Comparison of ENCODE assay signal across 15 mouse cellular contexts in the genomic region with DNA sequence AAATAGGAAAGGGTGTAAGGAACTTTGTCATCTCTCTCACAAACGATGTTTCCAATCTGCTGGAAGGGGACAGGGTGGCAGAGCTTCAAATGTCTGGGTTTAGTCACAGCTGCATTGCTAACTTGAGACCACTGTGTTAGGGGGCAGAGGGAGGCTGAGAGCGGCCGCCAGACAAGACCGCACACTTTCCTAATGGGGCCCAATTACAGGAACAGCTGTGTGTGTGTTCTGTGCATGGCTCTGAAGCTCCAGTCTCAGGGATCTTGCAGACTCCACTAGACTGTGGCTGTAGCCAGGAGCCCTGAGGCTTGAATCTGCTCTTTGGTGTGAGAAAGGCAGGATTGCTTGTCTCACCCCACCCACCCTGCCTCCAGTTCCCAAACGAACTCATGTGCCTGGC.
DNase-seq lines count a peak whose midpoint lies in the region; ATAC-seq and TF ChIP-seq lines count a peak whose summit lies in the region.
"Had no signal": no experiment of that assay in that cellular context is flagged by ENCODE, and none has a peak within 500 bp of the region (broad histone marks: within the 10 kb centered on the region; RNA-seq: fewer than 3 reads in every experiment).

No protein-coding gene starts in this region.

- H3K27ac ChIP-seq in heart, embryonic 10.5 days = peak overlapping the region; percentile 63; the same call in 1 of the 2 replicates
- no peak overlapping the region for H3K27ac ChIP-seq in lung, embryonic 16.5 days (ENCODE audit: low read length)
- H3K27ac ChIP-seq in forebrain, embryonic 15.5 days (replicated peaks) = no peak overlapping the region
- H3K27ac ChIP-seq in midbrain, postnatal 0 days (ENCODE audit: low read depth, low read length) = no peak overlapping the region
- H3K27ac ChIP-seq in midbrain, embryonic 11.5 days (ENCODE audit: low read depth, low read length) = no peak overlapping the region
- H3K27ac ChIP-seq: kidney, postnatal 0 days; midbrain, embryonic 12.5 days; neural tube, embryonic 12.5 days had no signal

- H3K4me2 ChIP-seq in lung, embryonic 16.5 days (ENCODE audit: low read depth, low read length) = no peak overlapping the region
- no peak overlapping the region for H3K4me2 ChIP-seq in forebrain, embryonic 15.5 days (replicated peaks)
- no peak overlapping the region for H3K4me2 ChIP-seq in midbrain, postnatal 0 days (ENCODE audit: low read depth, low read length, poor library complexity, severe bottlenecking)
- H3K4me2 ChIP-seq in midbrain, embryonic 11.5 days = no peak overlapping the region
- H3K4me2 ChIP-seq: midbrain, embryonic 12.5 days; neural tube, embryonic 12.5 days had no signal

- no peaks in the 10 kb centered on the region for H3K9me3 ChIP-seq in heart, embryonic 10.5 days
- H3K9me3 ChIP-seq in lung, embryonic 16.5 days (ENCODE audit: control insufficient read depth, low read length) = no peaks in the 10 kb centered on the region
- no peaks in the 10 kb centered on the region for H3K9me3 ChIP-seq in forebrain, embryonic 15.5 days
- H3K9me3 ChIP-seq in midbrain, postnatal 0 days (ENCODE audit: low read length) = no peaks in the 10 kb centered on the region
- no peaks in the 10 kb centered on the region for H3K9me3 ChIP-seq in midbrain, embryonic 11.5 days (ENCODE audit: control insufficient read depth, low read length)
- H3K9me3 ChIP-seq: midbrain, embryonic 12.5 days; neural tube, embryonic 12.5 days had no signal

- WGBS in heart, embryonic 10.5 days = 34% methylated on average over 5 of the region's 5 CpGs
- 30% methylated on average over 5 of the region's 5 CpGs for WGBS in lung, embryonic 16.5 days
- 14% methylated on average over 5 of the region's 5 CpGs for WGBS in forebrain, embryonic 15.5 days
- WGBS in midbrain, postnatal 0 days = 44% methylated on average over 5 of the region's 5 CpGs
- WGBS in midbrain, embryonic 11.5 days = 63% methylated on average over 5 of the region's 5 CpGs

- peaks cover 70% of the 10 kb centered on the region for H3K27me3 ChIP-seq in heart, embryonic 10.5 days (ENCODE audit: insufficient read depth, poor library complexity, severe bottlenecking)
- H3K27me3 ChIP-seq in lung, embryonic 16.5 days (ENCODE audit: control insufficient read depth, insufficient read depth, low read depth, low read length) = no peaks in the 10 kb centered on the region
- peaks cover 7% of the 10 kb centered on the region; the same call in 1 of the 2 replicates for H3K27me3 ChIP-seq in forebrain, embryonic 15.5 days
- H3K27me3 ChIP-seq in midbrain, postnatal 0 days (ENCODE audit: insufficient read depth, low read length) = peaks cover 25% of the 10 kb centered on the region
- peaks cover 61% of the 10 kb centered on the region for H3K27me3 ChIP-seq in midbrain, embryonic 11.5 days (ENCODE audit: control insufficient read depth, insufficient read depth, low read length)

- no peak for TF ChIP-seq CTCF in midbrain, postnatal 0 days (IDR thresholded peaks at IDR 0.05)

- DNase-seq in heart, embryonic 10.5 days (ENCODE audit: low spot score) = no peak
- DNase-seq in heart, adult 11 months = no peak
- DNase-seq in lung, postnatal 10 days = no peak
- DNase-seq in retina, postnatal 1 day = peak; percentile 54
- no peak for DNase-seq in midbrain, postnatal 0 days (ENCODE audit: low spot score)
- DNase-seq in midbrain, embryonic 11.5 days (ENCODE audit: low spot score, missing footprints) = no peak
- DNase-seq: adrenal gland, postnatal 25 days; liver; lung, postnatal 14 days; thymus, adult 18-20 months had no signal

- H3K4me3 ChIP-seq in heart, embryonic 10.5 days = no peak overlapping the region
- H3K4me3 ChIP-seq in lung, embryonic 16.5 days (ENCODE audit: low read length) = no peak overlapping the region
- H3K4me3 ChIP-seq in forebrain, embryonic 15.5 days = no peak overlapping the region
- no peak overlapping the region for H3K4me3 ChIP-seq in midbrain, postnatal 0 days (ENCODE audit: low read depth, low read length)
- no peak overlapping the region for H3K4me3 ChIP-seq in midbrain, embryonic 11.5 days (ENCODE audit: low read depth, low read length)
- H3K4me3 ChIP-seq: midbrain, embryonic 12.5 days; neural tube, embryonic 12.5 days had no signal

- no peak overlapping the region for H3K9ac ChIP-seq in lung, embryonic 16.5 days (ENCODE audit: low read length)
- H3K9ac ChIP-seq in forebrain, embryonic 15.5 days (replicated peaks) = no peak overlapping the region
- H3K9ac ChIP-seq in midbrain, postnatal 0 days (replicated peaks; ENCODE audit: low read length, poor library complexity, severe bottlenecking) = no peak overlapping the region
- no peak overlapping the region for H3K9ac ChIP-seq in midbrain, embryonic 11.5 days (ENCODE audit: low read length)
- H3K9ac ChIP-seq: midbrain, embryonic 12.5 days; neural tube, embryonic 12.5 days had no signal

- peaks cover 78% of the 10 kb centered on the region for H3K4me1 ChIP-seq in heart, embryonic 10.5 days
- peaks cover 10% of the 10 kb centered on the region for H3K4me1 ChIP-seq in lung, embryonic 16.5 days (replicated peaks; ENCODE audit: control insufficient read depth, insufficient read depth, low read length)
- peaks cover 24% of the 10 kb centered on the region for H3K4me1 ChIP-seq in forebrain, embryonic 15.5 days
- H3K4me1 ChIP-seq in midbrain, postnatal 0 days (ENCODE audit: insufficient read depth, low read length) = no peaks in the 10 kb centered on the region
- no peaks in the 10 kb centered on the region for H3K4me1 ChIP-seq in midbrain, embryonic 11.5 days (ENCODE audit: control insufficient read depth, insufficient read depth, low read length)

- peak; percentile 17; the same call in 1 of the 2 replicates for ATAC-seq in lung, embryonic 16.5 days (ENCODE audit: low read depth)
- peak; percentile 53; the same call in 1 of the 2 replicates for ATAC-seq in forebrain, embryonic 15.5 days (replicated peaks)
- ATAC-seq in midbrain, postnatal 0 days (ENCODE audit: low FRiP score) = no peak
- no peak for ATAC-seq in midbrain, embryonic 11.5 days (ENCODE audit: low FRiP score)

- no peaks in the 10 kb centered on the region for H3K36me3 ChIP-seq in heart, embryonic 10.5 days
- no peaks in the 10 kb centered on the region for H3K36me3 ChIP-seq in lung, embryonic 16.5 days (ENCODE audit: control insufficient read depth, insufficient read depth, low read length)
- no peaks in the 10 kb centered on the region for H3K36me3 ChIP-seq in forebrain, embryonic 15.5 days
- H3K36me3 ChIP-seq in midbrain, postnatal 0 days (ENCODE audit: insufficient read depth, low read length) = no peaks in the 10 kb centered on the region
- H3K36me3 ChIP-seq in midbrain, embryonic 11.5 days (ENCODE audit: control insufficient read depth, insufficient read depth, low read length) = no peaks in the 10 kb centered on the region
- H3K36me3 ChIP-seq: midbrain, embryonic 12.5 days; neural tube, embryonic 12.5 days had no signal

Comparison
In these comparisons a context has a peak if more than half of its experiments do, and no peak if none do; other contexts are left out.
1. ATAC-seq: peak in lung, embryonic 16.5 days (single experiment) and forebrain, embryonic 15.5 days (single experiment); none in midbrain, postnatal 0 days (single experiment) and midbrain, embryonic 11.5 days (single experiment).